Mouse (Mus musculus) embryonic facial prominence, embryonic 12.5 days (tissue): ENCODE data around the gene Wdfy1. TPM values are rescaled to one million over a fixed set of nuclear protein-coding genes. Genes with fewer than 3 reads are reported as not detected.

Experiments used
- ATAC-seq: fragments of 200-750 bp; cut with Nextera tagmentation; 2 replicates; pipeline ENCODE4 v1.8.0; 2017; ENCODE audit not compliant: insufficient number of reproducible peaks, insufficient read depth, low FRiP score, low TSS enrichment
- H3K27ac ChIP-seq: fragments of 300-500 bp; sonication (generic); 2 replicates; pipeline ENCODE4 v1.5.1; 2016; ENCODE audit warnings: mild to moderate bottlenecking
- H3K27me3 ChIP-seq: fragments of 300-500 bp; sonication (generic); 2 replicates; pipeline ENCODE4 v1.6.1; 2016; ENCODE audit warnings: mild to moderate bottlenecking, moderate library complexity
- H3K36me3 ChIP-seq: fragments of 300-500 bp; sonication (generic); 2 replicates; pipeline ENCODE4 v1.6.1; 2016; ENCODE audit warnings: mild to moderate bottlenecking
- H3K4me1 ChIP-seq: fragments of 300-500 bp; sonication (generic); 2 replicates; pipeline ENCODE4 v1.6.1; 2016
- H3K4me2 ChIP-seq: fragments of 300-500 bp; sonication (generic); replicated peaks from 2 replicates; pipeline ENCODE4 v1.6.1; 2016; ENCODE audit warnings: mild to moderate bottlenecking, moderate library complexity
- H3K4me3 ChIP-seq: fragments of 300-500 bp; sonication (generic); 2 replicates; pipeline ENCODE4 v1.5.1; 2016; ENCODE audit warnings: mild to moderate bottlenecking
- H3K9ac ChIP-seq: fragments of 300-500 bp; sonication (generic); 2 replicates; pipeline ENCODE4 v1.6.1; 2016; ENCODE audit warnings: mild to moderate bottlenecking, moderate library complexity
- H3K9me3 ChIP-seq: fragments of 300-500 bp; sonication (generic); 2 replicates; pipeline ENCODE4 v1.6.1; 2016; ENCODE audit warnings: mild to moderate bottlenecking, moderate library complexity
- WGBS: fragments of 180-500 bp; shearing (Covaris S2); methylation state at CpG from one replicate; pipeline ENCODE4 v1.1.7; 2016; 5-methylcytosine and 5-hydroxymethylcytosine counted together
- polyA plus RNA-seq: library from polyadenylated mRNA; unstranded; fragments of >200 nt; fragmentation: Nextera tagmentation; extraction: Ambion mirVana; gene quantifications from 2 replicates; pipeline ENCODE4 v1.2.1, GENCODE M21; 2016

Wdfy1 gene
- polyA plus RNA-seq, 1 experiment from 2014 or later, result 45.4 TPM

- Histone ChIP-seq H3K4me3 (no peak overlapping the region), H3K27me3 (peaks cover 19% of the 10 kb centered on the region), H3K27ac (no peak overlapping the region), H3K9me3 (no peaks in the 10 kb centered on the region), H3K9ac (no peak overlapping the region), H3K4me2 (no peak overlapping the region), H3K36me3 (no peaks in the 10 kb centered on the region), H3K4me1 (peaks cover 8% of the 10 kb centered on the region; the same call in 1 of the 2 replicates)
- WGBS, result 48% methylated on average over 4 of the region's 4 CpGs
- no peak for ATAC-seq
Observed at GRCm38 (mm10) chr1:79675716-79676115, 100.2 kb downstream of the Wdfy1 start.

GRCm38 (mm10) chr1:79671543-79672337 lies 104.2 kb downstream of the Wdfy1 start, which contains the start of gene Ap1s3:
Gene Ap1s3 (minus strand): TSS chr1:79671972.
- Histone ChIP-seq H3K9ac (peak within 1 kb of the TSS; percentile 57), H3K4me3 (peak within 1 kb of the TSS; percentile 69), H3K27ac (no peak within 1 kb of the TSS), H3K9me3 (no peaks in the 10 kb centered on the region), H3K4me1 (peaks cover 8% of the 10 kb centered on the region; the same call in 1 of the 2 replicates), H3K36me3 (no peaks in the 10 kb centered on the region), H3K4me2 (peak within 1 kb of the TSS; percentile 98), H3K27me3 (peaks cover 25% of the 10 kb centered on the region)
- ATAC-seq, result peak; percentile 92
- WGBS, result under 1% methylated on average over 50 of the region's 51 CpGs

- Histone ChIP-seq H3K9me3 (no peaks in the 10 kb centered on the region), H3K36me3 (no peaks in the 10 kb centered on the region), H3K4me3 (peak overlapping the region; percentile 69), H3K27ac (no peak overlapping the region), H3K27me3 (peaks cover 25% of the 10 kb centered on the region), H3K9ac (peak overlapping the region; percentile 57; the same call in 1 of the 2 replicates), H3K4me1 (peaks cover 8% of the 10 kb centered on the region; the same call in 1 of the 2 replicates), H3K4me2 (peak overlapping the region; percentile 98)
- ATAC-seq, result no peak
- WGBS, result under 1% methylated on average over 11 of the region's 11 CpGs
Observed at GRCm38 (mm10) chr1:79671196-79671542, 104.8 kb downstream of the Wdfy1 start.

- Histone ChIP-seq H3K27ac (no peak overlapping the region), H3K9ac (no peak overlapping the region), H3K9me3 (no peaks in the 10 kb centered on the region), H3K4me1 (peaks cover 8% of the 10 kb centered on the region; the same call in 1 of the 2 replicates), H3K4me2 (no peak overlapping the region), H3K27me3 (peaks cover 25% of the 10 kb centered on the region), H3K4me3 (no peak overlapping the region), H3K36me3 (no peaks in the 10 kb centered on the region)
- WGBS, result 86% methylated on average over 9 of the region's 9 CpGs
- ATAC-seq, result no peak
Observed at GRCm38 (mm10) chr1:79669419-79669974, 106.4 kb downstream of the Wdfy1 start.

GRCm38 (mm10) chr1:79664911-79665310 lies 111.0 kb downstream of the Wdfy1 start:
- ATAC-seq, result no peak
- H3K27ac ChIP-seq, result no peak overlapping the region
- 0 out of 2 replicates have a peak, but pooled peaks cover 2% of the 10 kb centered on the region for H3K9me3 ChIP-seq
- H3K36me3 ChIP-seq, result no peaks in the 10 kb centered on the region
- H3K4me1 ChIP-seq, result no peaks in the 10 kb centered on the region
- no peak overlapping the region for H3K4me2 ChIP-seq
- WGBS, result 88% methylated on average over 4 of the region's 4 CpGs
- H3K9ac ChIP-seq, result no peak overlapping the region
- H3K27me3 ChIP-seq, result no peaks in the 10 kb centered on the region
- no peak overlapping the region for H3K4me3 ChIP-seq

GRCm38 (mm10) chr1:79659598-79659997 lies 116.3 kb downstream of the Wdfy1 start:
- H3K36me3 ChIP-seq, result no peaks in the 10 kb centered on the region
- H3K27ac ChIP-seq, result no peak overlapping the region
- ATAC-seq, result no peak
- no peak overlapping the region for H3K4me3 ChIP-seq
- H3K4me2 ChIP-seq, result no peak overlapping the region
- WGBS, result 81% methylated on average over 7 of the region's 7 CpGs
- 0 out of 2 replicates have a peak, but pooled peaks cover 2% of the 10 kb centered on the region for H3K9me3 ChIP-seq
- H3K27me3 ChIP-seq, result no peaks in the 10 kb centered on the region
- no peak overlapping the region for H3K9ac ChIP-seq
- no peaks in the 10 kb centered on the region for H3K4me1 ChIP-seq

- Histone ChIP-seq H3K4me1 (no peaks in the 10 kb centered on the region), H3K9ac (no peak overlapping the region), H3K27ac (no peak overlapping the region), H3K4me2 (no peak overlapping the region), H3K4me3 (no peak overlapping the region), H3K9me3 (0 out of 2 replicates have a peak, but pooled peaks cover 2% of the 10 kb centered on the region), H3K27me3 (no peaks in the 10 kb centered on the region), H3K36me3 (no peaks in the 10 kb centered on the region)
- ATAC-seq, result no peak
- 73% methylated on average over 1 of the region's 1 CpGs for WGBS
Observed at GRCm38 (mm10) chr1:79657411-79657810, 118.5 kb downstream of the Wdfy1 start.

- Histone ChIP-seq H3K4me2 (no peak overlapping the region), H3K4me1 (no peaks in the 10 kb centered on the region), H3K4me3 (no peak overlapping the region), H3K27me3 (no peaks in the 10 kb centered on the region), H3K36me3 (no peaks in the 10 kb centered on the region), H3K27ac (no peak overlapping the region), H3K9me3 (no peaks in the 10 kb centered on the region), H3K9ac (no peak overlapping the region)
- 65% methylated on average over 4 of the region's 4 CpGs for WGBS
- no peak for ATAC-seq
Observed at GRCm38 (mm10) chr1:79655819-79656555, 120.0 kb downstream of the Wdfy1 start.

GRCm38 (mm10) chr1:79654948-79655347 lies 121.0 kb downstream of the Wdfy1 start:
- WGBS, result 94% methylated on average over 2 of the region's 2 CpGs
- no peak overlapping the region for H3K27ac ChIP-seq

More at GRCm38 (mm10) chr1:79654948-79655347, 121.0 kb downstream of the Wdfy1 start:
- no peak overlapping the region for H3K4me2 ChIP-seq
- no peak for ATAC-seq
- no peaks in the 10 kb centered on the region for H3K27me3 ChIP-seq
- no peaks in the 10 kb centered on the region for H3K36me3 ChIP-seq
- H3K4me3 ChIP-seq, result no peak overlapping the region
- H3K4me1 ChIP-seq, result no peaks in the 10 kb centered on the region
- H3K9me3 ChIP-seq, result no peaks in the 10 kb centered on the region
- H3K9ac ChIP-seq, result no peak overlapping the region
